Mouse (Mus musculus): ENCODE measurements at regions not wholly inside any gene's neighbourhood (a gene's known extent, or its start where the extent isn't known, plus 50 kb on each side); places are given as distances from the start of the nearest gene placed in this dataset.

DNA sequence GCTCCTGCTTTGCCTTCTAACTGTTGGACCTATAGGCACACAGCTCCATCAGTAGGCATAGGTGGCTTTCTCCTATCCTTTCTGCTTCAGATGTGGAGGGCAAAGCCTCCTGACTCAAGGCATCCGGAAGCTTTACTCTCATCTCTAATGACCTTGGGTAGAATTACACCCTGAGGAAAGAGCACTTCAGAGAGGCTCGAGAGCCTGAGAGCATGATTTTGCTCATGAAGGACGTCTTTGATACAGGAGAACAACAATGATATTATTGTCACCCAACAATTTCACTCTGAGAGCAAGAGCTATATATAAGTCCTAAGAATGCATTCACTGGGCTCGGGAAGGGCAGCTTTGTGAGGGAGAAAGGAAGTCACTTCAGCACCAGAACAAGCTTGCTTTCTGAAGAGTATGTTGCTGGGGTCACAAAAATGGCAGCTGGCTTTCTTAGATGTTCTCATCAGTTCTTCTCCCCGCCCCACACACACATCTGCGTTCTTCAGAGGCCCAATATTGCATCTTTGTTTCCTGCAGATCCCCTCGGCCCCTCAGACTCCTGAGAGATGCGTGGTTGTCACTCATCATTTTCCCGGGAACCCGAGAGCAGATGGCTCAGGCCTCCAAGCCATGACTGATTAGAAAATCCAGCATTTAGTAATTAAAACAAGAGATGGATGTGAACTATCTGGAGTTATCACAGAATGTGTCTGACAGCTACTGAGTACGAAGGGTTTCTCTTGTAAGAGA is 110.7 kb upstream of the Tgfbr2 start:
- in situ Hi-C loops (cut with MseI, MboI): no loop called here

DNA sequence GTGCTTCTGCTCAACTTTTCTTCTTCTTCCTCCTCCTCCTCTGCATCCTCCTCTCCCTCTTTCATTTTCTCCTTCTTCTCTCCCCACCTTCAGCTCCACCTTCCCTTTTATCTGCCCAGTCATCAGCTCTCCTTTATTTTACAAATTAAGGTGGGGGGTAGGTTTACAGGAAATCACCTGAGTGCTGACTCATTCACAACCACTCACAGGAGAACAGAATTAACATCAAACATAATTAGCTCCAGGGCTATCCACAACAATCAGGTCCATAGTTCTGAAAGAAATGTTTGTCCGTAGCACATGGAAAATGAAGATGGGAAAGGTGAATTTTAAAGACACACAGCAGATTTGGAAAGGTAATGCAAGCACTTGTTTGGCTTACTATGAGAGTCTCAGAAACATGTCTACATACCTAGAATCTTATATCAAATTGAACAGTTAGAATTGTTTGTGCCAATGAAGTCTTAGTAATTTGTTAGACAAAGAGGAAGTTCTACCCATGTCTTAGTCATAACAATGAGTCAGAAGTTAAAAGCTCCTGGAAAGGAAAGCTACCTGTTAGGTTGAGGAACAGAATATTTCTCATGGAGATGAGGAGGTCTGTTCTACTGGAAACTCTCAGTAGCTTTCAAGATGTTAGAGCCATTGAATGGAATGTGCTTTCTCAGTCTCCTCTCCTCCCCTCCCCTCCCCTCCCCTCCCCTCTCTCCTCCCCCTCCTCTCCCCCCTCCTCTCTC is 108.8 kb upstream of the Tgfbr2 start:
- in situ Hi-C loops (cut with MseI, MboI): no loop called here

DNA sequence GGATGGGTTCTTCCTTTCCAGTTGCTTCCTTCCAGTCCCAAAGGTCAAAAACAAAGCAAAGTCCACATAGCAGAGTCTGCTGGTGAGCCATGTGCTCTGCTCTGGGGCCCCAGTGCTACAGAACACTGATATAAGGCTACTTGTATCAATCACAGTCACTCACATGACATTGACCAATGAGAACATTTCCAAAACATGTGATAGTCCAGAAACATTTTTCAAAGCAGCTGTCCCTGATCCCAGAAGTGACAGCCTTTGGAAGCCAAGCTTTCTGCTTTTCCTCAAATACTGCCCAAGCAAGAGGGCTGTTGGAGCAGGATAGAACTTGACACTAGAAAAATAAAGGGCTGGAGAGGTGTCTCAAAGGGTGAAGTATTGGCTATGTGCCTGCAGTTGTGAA is 106.5 kb upstream of the Tgfbr2 start:
- in situ Hi-C loops (cut with MseI, MboI): no loop called here

DNA sequence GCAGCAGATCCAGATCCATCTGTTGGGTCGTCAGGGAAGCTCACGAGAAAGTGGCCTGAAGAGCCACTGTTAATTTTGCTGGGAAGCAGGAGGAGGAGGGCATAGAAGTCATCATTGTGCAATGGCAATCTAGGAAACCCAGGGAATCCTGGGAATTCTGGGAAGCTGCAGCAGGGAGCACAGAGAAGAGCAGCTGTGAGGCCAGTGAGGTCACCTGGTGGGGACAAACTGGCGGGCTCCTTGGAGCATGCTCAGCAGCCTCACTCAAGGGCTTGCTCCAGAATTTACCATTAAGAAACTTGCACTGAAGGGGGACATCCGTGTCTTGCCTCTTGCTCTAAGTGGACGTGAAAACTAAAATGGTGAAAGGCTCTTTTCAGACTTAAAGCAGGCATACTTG is 105.0 kb upstream of the Tgfbr2 start:
- in situ Hi-C loops (cut with MseI, MboI): no loop called here

DNA sequence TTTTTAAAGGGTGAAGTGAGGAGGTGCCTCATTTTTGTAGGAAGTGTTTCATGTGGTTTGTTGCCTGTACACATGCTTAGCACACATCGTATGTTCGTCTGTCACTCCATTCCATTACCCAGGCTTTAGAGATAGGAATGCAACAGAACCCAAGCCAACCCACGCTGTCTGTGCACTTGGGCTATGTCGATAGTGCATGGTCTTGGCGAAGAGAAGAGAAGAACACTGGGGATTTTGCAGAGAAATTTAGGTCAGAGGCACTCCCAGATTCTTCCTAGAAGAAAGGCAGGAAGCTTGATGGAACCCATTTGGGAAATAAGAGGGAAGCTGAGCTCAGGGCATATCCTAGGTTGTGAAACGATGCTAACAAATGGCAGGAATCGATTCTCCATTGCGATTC is 103.7 kb upstream of the Tgfbr2 start:
- in situ Hi-C loops (cut with MseI, MboI): no loop called here

DNA sequence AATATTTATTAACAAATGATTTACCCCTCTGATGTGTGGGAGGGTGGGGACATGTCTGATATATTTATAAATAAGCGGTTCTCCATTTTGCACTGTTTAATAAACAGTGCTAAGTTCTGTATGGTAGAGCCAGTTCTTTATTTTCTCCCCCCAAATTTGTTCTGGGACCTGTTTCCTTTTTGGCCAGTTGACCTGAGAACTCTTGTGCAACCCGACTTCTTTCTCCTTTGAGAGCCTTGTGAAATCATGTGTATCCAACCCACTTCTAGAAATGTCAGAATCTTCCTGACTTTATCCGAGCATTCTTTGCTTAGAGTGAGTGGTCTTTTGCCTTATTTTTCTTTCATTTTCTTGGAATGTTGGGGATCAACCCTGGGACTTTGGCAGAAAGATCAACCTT is 102.6 kb upstream of the Tgfbr2 start:
- in situ Hi-C loops (cut with MseI, MboI): no loop called here

DNA sequence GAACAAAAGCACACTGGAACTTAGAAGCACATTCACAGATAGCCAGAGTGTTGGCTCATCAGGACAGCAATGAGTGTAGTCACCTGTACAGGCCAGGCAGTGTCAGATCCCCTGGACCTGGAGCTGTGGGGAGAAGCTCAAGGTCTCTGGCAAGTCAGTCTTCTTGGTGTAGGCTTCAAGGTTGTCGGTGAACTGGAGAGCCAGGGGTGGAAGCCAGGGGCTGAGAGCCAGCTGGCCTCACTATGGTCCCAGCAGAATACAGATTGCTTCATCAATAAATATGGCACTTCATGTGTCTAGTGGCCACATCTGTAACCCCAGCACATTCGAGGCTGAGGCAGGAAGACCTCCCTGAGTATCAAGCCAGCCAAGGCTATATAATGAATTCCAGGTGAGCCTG is 101.0 kb upstream of the Tgfbr2 start:
- in situ Hi-C loops (cut with MseI, MboI): no loop called here

DNA sequence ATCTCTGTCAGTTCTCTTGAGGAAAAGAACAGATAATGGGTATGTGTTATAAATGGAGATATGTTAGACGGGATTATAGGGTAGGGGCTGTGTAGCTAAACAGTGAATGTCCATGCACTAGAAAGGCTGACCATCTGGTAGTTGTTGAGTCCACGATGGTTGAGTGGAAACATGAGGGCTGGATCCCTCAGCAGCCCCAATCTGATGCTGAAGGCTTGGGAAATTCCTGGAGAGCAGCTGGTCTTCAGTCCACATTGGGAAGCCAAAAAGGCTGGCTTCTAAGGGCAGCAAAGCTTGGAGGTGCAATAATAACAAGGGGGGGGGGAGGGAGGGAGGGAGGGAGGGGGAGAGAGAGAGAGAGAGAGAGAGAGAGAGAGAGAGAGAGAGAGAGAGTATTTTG is 97.3 kb upstream of the Tgfbr2 start:
- in situ Hi-C loops (cut with MseI, MboI): no loop called here

DNA sequence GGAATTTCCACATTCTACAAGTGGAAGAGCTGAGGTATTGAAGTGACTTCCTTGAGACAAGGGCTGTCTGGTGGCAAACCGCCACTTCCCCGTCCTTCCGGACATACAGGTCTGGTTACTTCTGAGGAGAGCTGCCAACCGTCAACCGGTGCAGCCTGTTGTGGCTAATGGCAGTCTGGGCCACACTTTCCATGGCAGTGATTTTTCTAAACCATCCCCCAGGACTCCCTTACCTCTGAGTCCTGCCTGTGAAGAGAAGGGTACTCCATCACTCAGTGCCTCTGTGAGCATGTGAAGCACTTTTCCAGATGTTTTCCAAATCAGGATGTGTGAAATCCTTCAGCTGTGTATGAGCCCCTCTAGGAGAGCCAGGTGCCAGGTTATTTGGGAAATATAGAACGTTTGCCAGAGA is 95.3 kb upstream of the Tgfbr2 start:
- in situ Hi-C loops (cut with MseI, MboI): no loop called here

DNA sequence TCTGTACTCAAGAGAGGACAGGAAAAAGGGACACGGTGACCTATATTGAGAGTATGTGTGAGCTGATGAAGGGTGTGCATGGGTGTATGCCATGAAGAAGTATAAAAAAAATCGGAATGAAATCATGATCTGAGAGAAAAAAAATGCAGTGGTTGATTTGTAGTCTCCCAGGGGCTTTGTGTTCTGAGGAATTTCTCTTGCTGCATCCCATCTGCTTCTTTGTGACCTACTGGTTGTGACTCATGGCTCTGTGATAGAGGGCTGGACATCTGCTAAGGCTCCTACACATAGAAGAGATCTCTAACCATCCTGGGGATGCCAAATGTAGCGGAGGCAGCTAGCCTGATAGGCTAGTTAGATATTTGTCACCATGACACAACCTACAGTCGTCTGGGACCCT is 92.3 kb upstream of the Tgfbr2 start:
- in situ Hi-C loops (cut with MseI, MboI): no loop called here

DNA sequence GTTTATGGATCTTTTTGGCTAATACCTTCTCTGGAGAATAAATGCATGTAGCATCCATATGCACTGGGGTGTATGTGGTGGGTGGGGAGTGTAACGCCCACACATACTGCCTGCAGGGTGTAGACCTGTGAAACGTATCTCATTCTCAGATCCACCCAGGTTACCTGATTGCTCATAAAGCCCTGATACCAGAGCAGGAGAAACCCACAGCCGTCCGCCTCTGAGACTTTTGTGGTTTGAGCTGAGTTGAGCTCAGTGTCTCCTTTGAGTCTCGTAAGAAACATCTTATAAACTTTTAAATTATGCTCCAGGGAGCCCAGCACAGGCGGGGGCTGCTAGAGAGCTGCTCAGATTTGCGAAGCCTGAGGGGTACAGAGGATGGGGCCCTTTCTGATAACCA is 88.7 kb upstream of the Tgfbr2 start:
- in situ Hi-C loops (cut with MseI, MboI): no loop called here

DNA sequence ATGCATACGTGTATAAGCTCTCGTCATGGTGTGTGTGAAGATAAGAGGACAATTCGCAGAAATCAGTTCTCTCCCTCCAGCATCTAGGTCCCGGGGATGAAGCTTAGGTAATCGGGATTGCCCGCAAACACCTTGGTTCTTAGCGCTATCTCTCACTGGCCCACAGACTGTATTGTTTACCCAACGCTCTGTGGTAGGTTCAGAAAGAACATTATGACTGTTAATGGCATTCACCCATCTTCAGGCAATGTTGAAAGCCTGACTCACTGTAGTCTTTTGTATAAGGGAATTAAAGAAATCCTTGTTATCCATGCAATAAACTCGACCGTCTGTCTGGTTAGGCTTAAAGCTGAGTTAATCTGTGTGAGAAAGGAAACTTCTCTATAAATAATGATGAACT is 84.4 kb upstream of the Tgfbr2 start:
- in situ Hi-C loops (cut with MseI, MboI): no loop called here

DNA sequence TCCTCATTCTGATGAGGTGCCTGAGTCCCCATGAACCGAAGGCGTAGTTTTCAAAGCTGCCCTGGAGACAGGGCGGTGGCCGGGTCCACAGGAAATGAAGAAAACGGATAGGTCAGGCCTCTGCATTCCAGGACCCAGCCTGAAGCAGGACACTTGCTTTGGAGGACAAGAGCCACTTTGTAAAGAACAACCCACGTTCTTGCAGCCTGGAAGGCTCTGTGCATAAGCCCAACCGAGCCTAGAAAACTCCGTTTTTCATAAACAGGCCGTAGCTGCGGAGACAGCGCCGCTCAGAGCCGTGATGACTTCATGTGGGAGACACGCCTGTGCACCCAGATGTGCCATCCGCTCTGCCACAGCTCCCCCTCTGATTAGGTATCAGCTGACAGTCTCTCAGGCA is 78.4 kb upstream of the Tgfbr2 start:
- in situ Hi-C loops (cut with MseI, MboI): no loop called here

DNA sequence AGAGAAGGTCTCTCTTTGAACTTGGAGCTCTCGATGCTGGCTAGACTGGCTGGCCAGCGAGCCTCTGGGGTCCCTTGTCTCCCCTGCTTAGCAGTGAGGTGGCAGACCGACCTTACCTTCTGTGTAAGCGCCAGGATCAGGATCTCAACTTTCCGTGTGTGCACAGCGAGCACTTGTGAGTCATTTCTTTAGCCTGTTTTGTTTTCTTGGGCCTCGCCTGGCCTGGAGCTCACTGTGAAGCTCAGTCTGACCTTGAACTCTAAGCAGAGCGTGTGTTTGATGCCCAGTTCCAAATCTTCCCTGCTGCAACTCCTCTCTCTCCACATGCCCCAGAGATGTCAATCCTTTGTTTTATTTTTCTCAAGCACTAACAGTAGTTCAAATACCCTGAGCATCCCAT is 77.6 kb upstream of the Tgfbr2 start:
- in situ Hi-C loops (cut with MseI, MboI): no loop called here

DNA sequence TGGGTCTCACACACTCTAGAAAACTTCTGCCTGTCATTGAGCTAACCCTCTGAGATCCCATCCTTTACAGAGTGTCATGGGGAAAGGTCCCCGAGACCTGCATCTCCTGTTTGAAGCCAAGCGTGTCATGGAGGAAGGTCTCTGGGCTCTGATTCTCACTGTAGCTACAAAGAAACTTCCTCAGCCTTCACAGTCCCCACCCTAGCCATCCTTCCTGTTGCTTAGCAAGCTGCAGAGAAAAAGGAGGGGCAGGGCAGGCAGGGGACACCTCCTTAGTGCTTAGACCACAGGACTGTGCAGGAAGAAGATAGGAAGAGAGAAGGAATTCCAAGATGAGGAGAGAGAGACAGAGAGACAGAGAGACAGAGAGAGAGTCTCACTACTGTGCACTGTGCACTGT is 74.6 kb upstream of the Tgfbr2 start:
- in situ Hi-C loops (cut with MseI, MboI): no loop called here

DNA sequence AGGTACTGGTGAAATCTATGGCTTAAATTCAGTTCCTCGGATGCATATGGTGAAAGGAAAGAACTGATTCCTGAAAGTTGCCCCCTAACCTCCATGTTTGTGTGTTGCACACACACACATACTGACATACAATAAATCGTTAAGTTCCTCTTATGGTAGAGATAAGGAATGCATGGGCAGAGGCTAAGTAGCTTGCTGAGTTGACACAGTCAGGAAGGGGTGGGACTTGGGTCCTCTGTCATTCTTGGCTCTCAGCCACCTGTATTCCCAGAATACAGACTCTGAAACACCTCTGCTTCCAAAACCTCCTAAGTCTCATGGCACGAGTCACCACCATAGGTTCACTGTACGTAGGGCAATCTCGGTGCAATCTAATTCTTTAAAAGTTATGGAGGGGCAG is 70.0 kb upstream of the Tgfbr2 start:
- in situ Hi-C loops (cut with MseI, MboI): no loop called here

DNA sequence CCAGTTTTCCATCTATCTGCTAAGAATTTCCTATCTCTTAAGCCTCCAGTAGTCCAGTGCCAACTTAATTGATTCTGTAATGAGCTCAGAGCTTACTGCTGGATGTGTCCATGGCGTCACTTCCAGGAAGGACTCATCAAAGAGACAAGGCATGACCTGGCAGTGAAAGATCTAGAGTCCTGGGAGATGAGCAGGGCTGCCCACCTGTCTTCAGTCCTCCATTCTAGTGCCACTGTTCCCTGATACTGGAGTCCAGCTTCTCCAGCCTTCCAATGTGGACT is 69.4 kb upstream of the Tgfbr2 start:
- in situ Hi-C loops (cut with MseI, MboI): no loop called here

DNA sequence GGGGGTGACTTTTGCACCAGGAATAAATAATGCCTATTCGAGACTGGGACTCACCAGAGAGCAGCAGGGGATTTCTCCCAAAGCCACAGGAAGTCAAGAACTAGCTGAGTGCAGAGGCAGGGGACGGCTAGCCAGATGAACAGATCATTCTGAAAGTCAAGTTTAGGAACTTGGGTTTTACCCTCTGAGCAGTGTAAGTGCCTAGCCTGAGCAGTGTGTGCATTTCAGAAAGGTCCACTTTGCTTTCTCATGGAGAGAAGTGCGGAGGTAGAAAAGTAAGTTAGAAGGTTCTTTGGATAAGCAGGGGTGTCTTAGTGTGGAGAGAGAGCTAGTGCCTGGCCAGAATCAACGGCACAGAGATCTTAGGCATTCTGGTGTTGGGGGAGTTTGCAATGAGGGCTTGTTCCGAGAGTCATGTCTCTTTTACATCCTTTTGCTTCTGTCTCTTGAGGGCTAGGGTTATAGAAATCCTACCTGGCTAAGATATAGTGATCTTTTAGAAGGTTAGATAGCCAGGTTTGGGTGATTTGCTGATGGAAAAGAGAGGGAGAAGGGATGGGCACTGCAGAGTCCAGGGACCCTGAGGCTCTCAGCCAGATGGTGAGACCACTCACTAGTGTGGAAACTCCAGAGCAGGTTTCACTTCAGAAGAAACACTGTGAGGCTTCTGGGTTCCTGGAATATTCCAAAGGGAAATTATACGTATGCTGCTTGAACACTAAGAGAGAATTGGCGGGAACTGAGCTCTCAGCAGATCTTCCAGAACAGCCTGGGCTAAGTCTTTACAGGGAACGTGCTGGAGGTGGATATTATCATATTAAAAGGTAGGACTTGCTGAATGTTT is 68.8 kb upstream of the Tgfbr2 start:
- in situ Hi-C loops (cut with MseI, MboI): no loop called here

DNA sequence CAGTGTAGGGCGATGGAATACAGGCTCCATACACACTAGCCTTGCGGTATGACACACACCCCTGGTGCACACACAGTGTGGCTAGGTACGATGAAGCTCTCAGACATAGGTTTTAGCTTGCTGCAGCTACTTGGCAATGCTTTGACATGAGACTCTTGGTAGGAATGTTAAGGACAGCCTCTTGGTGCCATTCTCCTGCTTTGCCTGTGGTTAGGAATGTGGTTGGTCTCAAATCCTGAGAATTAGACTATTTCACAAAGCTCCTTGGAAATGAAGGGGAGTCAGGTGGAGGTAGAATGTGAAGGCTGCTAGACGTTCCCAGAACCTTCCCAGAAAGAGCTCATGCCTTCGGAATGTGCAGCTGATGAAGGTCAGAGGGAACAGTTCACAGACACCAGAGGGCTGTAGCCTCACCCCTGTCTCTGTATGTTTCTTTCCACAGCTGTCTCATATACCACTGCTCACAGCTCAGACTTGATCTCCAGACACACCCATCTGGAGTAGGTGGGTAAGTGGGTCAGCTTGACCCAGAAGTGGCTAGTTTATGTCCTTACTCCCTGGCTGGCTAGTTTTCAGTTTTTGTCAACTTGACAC is 66.9 kb upstream of the Tgfbr2 start:
- in situ Hi-C loops (cut with MseI, MboI): no loop called here

DNA sequence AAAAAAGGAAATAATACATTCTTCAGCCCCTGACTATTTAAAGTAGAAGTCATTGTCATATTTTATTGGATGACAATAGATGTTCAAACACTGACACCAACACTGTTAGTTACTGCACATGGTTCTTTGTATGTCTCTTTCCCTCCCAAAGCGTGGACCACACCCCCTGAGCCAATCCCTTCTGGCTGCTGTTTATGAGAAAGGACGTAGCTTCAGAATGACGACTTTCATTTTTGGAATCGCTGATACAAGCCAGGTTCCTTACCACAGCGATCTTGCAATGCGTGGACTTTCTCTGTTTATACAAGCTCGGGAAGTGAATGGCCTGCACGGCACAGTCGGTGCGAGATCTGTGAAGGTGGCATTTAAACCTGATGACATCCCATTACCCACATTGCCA is 66.1 kb upstream of the Tgfbr2 start:
- in situ Hi-C loops (cut with MseI, MboI): no loop called here

DNA sequence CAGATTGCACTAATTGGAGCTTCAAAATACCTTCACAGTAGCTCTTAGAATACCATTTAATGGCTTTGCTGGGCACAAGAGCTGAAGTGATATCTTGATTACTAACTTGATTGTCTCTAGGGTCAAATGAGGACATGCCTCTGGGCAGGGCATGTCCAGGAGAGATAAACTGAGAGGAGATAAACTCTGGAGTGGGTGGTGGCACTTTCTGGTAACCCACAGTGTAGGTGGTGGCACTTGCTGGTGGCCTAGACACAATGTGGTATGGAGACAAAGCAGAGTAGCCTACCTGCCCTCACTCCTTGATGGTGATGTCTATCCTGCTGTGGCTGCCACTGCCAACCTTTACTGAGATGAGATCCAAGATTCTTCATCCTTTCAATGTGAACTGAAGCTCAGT is 61.7 kb upstream of the Tgfbr2 start:
- in situ Hi-C loops (cut with MseI, MboI): no loop called here

DNA sequence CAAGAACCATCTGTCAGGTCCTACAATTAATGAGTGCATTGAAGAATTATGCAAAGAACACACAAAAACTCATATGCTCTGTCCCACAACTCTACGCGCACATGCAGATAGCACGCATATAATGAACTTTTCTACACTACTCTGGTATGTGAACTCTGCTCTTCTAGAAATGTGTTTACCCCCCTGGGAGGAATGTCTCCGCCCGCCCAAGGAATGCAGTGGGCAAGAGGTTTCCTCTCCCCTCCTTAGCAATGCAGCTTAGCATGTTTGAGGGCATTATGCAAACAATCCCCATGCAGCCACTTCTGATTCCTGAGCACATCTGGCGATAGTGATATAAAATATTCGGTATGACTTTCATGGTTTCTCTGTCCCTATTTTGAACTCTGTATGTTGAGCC is 59.0 kb upstream of the Tgfbr2 start:
- in situ Hi-C loops (cut with MseI, MboI): no loop called here

DNA sequence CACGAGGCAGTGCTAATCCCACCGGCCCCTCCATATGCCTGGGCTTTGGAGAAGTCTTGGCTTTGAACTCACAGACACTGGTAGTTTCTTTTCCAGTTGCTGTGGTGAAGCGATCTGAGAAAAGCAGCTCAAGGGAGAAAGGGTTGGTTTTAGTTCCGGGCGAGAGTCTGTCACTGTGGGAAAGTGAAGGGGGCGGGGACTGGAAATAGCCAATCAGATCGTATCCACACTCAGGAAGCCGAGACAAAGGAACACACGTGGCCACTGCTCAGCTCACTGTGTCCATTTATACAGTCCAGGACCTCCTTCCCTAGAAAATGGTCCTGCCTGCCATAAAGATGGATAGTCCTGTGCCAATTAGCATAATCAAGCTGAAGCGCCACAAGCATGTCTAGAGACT is 57.2 kb upstream of the Tgfbr2 start:
- in situ Hi-C loops (cut with MseI, MboI): no loop called here

All from mouse trophoblast stem cell (cell line).